Mouse (Mus musculus): ENCODE results near the gene Bbc3.

- TF ChIP-seq ELF1 (IDR thresholded peaks at IDR 0.05; ENCODE audit: low read depth, low read length) (no peak), TBP (IDR thresholded peaks at IDR 0.05; ENCODE audit: low read depth, low read length) (no peak), RCOR1 (IDR thresholded peaks at IDR 0.05; ENCODE audit: low read depth, low read length) (no peak), POLR2A (IDR thresholded peaks at IDR 0.05; ENCODE audit: control insufficient read depth in 1 of 2, insufficient read depth in 1 of 2, low read depth in 1 of 2, low read length in 2 of 2, poor library complexity in 1 of 2) (no peak), CTCF (IDR thresholded peaks at IDR 0.05 in 2 of 3, conservative IDR thresholded peaks at IDR 0.05 in 1 of 3; ENCODE audit: control insufficient read depth in 1 of 3, insufficient read depth in 1 of 3, low read depth in 2 of 3, low read length in 3 of 3, poor library complexity in 1 of 3, severe bottlenecking in 1 of 3) (peak; percentile 0 to 69 (median 64); a peak in 4 of 6 replicates), ZC3H11A (IDR thresholded peaks at IDR 0.05; ENCODE audit: low read depth, low read length) (peak; percentile 51; the same call in 1 of the 2 replicates), USF1 (IDR thresholded peaks at IDR 0.05; ENCODE audit: low read depth, low read length) (no peak), JUND (IDR thresholded peaks at IDR 0.05; ENCODE audit: low read depth, low read length) (no peak), MAFK (IDR thresholded peaks at IDR 0.05; ENCODE audit: borderline replicate concordance, low read depth, low read length) (no peak), MYB (IDR thresholded peaks at IDR 0.05; ENCODE audit: low read depth, low read length) (no peak), NELFE (IDR thresholded peaks at IDR 0.05; ENCODE audit: low read depth, low read length) (no peak), ZNF384 (IDR thresholded peaks at IDR 0.05; ENCODE audit: low read depth, low read length) (peak; percentile 70), SIN3A (IDR thresholded peaks at IDR 0.05; ENCODE audit: low read length) (no peak), CHD2 (IDR thresholded peaks at IDR 0.05; ENCODE audit: low read length) (no peak)
Observed at GRCm38 (mm10) chr7:16294346-16294745, 13.8 kb upstream of the Bbc3 start.
